Mouse (Mus musculus) spleen, postnatal 10 days (tissue): ENCODE results near the gene Hsd17b13.
"Not testable (repeated sequence)": the region's sequence is repeated elsewhere in the genome, so short reads cannot be mapped to it uniquely, and the experiment has no call there.

Experiments
- DNase-seq, 2 experiments: peaks; one replicate each; pipeline ENCODE4 v3.0.0; 2021 to 2022; ENCODE audit warnings: low spot score in 2 of 2

Hsd17b13 gene

DNA sequence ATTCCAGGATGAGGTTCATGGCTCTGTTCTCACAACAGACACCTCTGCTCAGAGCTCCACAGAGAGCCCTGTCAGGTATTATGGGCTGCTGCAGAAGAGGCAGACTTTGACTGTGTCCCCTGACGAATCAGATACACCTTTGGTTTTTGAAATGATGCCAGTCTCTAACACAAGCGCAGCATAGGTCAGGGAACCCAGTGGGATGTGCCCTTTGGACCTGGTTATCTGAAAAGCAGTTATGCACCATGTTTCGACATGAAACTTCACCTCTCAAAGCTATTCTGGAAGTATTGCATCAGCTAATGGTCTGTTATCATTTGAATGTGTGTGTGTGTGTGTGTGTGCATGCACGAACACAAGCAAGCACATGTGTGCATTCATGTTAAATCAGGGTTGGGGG, at the start of gene Hsd17b13:
Gene Hsd17b13, minus strand, starts transcription at position 114 of the 400 bp plus-strand sequence.
- DNase-seq = no peak

DNA sequence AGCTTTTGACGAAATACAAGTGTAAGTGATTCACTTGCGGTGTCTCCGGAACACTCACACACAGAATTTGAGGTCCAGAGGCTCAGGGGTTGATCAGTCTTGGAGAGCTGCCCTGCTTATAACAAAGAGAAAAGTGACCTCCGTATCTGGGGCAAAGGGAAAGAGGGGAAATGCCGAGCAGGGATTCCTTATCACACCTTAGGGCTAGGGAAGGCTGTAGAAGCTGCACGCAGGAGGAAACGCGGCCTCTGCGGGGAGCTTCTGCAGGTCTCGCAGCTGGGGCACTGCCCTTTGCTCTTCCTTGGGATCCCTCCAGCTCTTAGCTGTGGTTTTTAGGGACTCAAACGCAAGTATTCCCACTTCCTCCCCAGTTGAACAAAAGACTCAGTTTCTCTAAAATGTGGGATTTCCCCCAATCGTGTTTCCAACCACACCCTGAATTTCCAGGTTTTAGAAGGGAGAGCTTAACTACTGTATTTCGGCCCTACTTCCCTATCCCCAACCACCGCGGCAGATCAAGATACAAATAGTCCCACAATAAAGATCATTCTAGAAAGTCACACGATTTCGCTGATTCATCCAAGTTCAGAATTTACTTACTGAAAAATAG, 48.1 kb upstream of the Hsd17b13 start:
- DNase-seq = no peak

DNA sequence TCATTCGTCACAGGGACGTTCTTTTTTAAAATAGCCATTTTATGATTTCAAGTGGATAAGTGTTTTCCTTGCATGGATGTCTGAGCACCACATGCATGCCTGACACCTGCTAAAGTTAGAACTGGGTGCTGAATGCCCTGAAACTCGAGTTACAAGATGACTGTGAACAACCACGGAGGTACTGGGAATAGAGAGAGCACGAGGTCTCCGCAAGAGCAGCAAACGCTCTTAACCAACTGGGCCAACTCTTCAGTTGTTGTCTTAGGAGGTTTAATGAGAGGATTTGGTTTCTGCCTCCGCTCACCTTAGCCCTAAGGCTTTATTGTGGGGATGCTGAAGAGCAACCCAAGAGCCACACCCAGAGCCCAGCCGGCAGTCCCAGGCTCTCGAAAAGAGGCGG, 47.6 kb upstream of the Hsd17b13 start:
- DNase-seq = no peak

DNA sequence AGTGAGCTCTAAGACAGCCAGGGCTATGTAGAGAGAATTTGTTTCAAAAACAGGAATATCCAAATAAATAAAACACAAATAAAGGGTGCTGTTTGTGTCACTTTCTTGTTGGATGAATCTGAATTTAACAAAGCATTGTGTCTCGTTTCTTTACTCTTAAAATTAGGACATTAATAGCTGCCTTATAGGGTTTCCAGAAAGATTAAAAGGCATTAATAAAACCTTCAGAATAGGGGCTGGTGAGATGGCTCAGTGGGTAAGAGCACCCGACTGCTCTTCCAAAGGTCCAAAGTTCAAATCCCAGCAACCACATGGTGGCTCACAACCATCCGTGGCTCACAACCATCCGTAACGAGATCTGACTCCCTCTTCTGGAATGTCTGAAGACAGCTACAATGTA, 47.0 kb upstream of the Hsd17b13 start:
- DNase-seq = not testable (repeated sequence)

DNA sequence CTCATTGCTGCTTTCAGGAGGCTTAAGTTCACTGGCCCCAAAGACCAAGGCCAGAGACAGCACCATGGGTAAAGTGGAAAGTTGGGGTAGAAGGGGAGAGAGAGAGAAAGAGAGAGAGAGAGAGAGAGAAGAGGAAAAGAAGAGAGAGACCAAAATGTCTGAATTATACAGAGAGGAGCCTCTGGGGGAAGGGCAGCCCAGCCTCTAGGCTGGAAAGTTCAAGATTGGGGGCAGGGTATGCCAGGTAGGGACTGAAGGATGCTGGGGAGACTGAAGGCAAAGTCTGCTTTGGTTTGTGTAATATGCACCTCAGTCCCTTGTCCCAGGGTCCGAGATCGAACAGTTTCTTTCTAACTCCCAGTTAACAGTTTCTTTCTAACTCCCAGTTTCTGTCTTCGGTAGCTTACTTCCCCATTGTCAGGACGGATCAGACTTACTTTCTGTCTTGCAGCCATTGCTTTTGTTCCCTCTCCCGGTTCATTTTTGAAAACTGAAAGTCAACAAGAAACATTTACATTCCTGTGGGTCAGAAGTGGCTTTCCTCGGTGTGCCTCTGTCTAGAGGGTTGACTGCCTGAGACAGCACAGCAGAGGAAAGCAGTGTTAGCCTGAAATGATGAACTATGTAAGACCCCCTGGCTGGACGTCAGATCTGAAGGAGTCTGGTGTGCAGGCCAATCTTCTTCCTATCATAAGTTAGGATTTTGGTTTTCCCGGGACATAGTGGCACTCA, 46.2 kb upstream of the Hsd17b13 start:
- no peak for DNase-seq

DNA sequence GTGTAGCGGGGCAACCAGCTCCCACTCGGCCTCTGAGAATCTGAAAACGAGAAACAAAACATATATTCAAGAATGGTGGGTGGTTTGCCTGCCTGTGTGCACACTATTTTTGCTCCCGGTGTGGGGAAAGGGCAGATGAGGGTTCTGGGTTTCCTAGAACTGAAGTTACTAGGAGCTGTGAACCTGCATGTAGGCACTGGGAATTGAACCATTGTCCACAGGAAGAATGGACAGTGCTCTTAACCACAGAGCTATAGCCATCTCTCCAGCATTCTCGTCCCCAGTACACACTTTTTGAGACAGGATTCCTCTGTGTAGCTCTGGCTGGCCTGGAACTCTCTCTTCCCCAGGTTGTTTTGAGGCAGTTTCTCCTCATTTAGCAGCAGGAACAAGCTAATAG, 45.3 kb upstream of the Hsd17b13 start:
- DNase-seq = peak in 1 of 2 experiments; percentile 14

DNA sequence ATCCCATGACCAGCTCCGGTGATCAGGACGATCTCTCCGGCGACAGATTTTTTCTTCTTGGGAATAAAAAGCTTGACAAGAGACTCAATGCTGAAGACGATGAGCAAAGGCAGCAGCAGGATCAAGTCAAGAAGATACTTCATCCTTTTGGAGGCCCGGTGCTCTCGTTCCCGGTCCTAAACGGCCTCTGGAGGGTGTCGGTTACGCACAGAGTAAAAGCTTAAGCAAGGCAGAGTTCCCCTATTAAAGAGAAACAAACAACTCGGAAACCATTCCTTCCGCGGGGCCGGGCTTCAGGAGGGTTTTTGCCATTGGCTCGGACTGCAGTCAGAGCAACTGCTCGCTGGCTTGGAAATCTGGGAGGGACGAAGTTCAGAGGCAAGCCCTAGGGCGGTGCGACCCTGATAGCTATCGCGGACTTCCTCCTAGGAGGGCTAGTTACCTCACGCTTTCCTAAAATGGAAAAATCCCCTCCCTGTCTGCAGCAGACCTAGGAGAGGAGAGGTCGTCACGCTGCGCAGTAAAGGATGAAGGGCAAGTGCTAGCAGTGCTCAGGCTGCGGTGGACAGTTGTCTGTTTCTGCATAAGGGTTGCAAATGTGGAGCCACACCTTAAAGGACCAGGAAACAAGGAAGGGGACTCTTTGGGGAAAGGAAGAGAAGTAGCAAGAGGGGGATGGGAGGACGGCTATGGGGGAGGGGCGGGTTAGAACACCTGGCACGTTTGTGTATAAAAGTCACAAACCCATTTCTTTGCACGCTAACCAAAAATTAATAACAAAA, 44.6 kb upstream of the Hsd17b13 start, which contains the start of gene Hsd17b11:
Gene Hsd17b11, minus strand, starts transcription at position 323 of the 782 bp plus-strand sequence.
- DNase-seq = peak; percentile 34 to 67

DNA sequence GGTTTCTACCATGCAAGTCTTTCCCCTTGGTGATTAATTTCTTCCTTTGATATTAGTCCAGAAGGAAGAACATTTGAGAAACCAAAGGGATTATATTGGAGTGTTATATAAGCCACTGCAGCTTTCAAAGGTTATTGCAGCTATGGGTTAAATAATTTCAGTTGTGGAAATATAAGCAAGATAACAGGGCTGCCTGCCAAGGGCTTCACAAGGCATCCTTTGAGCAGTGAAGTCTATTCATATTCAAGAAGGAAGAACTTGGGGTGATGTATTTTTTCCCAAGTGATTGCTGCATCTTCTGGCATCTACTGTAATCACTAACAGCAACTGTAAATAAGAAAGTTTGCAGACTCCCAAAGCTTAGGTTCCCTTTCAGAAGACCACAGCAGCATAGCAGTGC, 34.2 kb upstream of the Hsd17b13 start:
- no peak for DNase-seq

DNA sequence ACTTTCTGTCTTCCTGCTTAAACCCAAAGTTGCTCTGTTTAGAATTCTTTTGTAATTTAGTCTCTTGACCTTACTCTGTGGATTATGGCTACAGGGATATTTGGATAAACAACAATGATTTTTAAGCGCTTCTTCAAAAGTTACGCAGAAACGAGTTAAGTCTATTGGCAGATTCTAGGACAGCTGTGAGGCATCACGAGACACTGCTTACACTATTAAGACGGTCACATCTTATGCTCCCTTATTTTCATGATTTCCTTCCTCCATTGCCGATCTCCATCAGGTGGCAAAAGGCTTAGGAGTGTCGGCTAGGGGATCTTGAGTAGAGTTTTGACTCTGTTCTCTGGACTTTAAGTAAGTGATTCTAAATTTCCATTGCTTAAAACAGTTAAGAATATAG, 33.1 kb upstream of the Hsd17b13 start:
- DNase-seq = no peak

DNA sequence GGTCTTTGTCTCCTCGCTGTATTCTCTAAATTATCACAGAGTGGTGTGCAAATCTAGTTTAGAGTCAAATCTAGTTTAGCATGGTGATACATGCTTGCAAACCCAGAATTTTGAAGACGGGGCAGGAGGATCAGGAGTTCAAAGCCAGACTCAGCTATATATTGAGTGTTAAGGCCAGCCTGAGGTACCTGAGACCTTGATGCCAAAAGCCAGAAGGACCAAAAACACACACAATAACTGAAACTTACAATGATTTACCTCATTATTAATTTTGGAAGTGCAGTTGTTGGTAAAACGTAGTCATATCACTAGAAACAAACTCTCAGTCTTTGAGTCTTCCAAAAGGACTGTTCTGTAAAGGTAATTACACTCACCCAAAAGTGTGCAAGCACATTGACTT, 32.2 kb upstream of the Hsd17b13 start:
- DNase-seq = no peak

DNA sequence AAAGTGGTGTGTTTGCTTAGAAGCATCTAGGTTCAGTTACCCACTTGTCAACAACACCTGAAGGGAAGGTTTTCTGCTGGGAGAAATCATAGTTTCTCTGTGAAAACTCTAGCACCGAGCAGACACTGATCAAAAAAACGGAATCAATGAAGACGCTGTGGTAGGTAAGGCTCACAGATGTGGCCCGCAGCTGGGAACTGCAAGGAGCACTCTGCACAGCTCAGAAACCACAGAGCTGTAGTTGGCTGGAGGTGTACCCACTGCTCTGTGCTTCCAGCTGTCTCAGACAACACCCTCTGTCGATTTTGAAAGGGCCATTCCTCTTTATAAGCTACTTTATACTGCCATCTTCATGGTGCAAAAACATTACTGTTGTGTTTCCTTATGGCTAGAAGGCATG, 30.6 kb upstream of the Hsd17b13 start:
- DNase-seq = no peak

DNA sequence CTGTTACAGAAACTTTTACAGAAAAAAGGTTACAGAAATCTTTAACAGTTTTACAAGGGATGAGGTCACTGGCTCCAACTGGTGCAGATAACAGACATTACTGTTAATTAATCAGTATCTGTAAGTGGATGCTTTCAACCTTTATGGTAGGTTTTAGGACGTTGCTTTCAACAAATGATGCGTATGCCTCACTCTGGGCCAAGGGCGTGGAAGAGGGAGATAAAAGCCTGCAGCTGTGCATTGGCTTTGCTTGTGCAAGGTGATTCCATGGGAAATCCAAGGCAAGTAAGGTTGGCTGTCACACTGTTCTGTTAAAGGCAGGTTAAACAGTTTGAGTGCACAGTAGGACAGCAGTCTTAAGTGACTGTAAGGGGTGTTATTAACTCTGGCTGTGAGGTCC, 29.6 kb upstream of the Hsd17b13 start:
- DNase-seq = no peak

DNA sequence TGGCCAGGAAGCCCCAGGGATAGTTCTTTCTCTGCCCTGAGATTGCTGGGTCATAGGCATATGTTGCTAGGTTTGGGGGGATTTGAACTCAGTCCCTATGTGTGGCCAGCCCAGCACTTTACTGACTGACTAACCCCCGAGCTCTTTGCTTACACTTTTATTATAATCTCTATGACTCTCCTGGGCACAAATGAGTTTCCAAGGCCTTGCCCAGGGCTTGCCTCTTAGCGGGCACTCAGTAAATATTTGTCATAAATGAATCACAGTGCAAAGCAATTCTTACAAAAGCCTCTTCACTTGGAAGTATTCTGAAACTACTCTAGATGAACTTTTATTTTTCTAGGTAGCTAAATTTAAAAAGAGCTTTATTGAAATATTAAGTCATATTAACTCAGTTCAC, 26.7 kb upstream of the Hsd17b13 start:
- DNase-seq = no peak

DNA sequence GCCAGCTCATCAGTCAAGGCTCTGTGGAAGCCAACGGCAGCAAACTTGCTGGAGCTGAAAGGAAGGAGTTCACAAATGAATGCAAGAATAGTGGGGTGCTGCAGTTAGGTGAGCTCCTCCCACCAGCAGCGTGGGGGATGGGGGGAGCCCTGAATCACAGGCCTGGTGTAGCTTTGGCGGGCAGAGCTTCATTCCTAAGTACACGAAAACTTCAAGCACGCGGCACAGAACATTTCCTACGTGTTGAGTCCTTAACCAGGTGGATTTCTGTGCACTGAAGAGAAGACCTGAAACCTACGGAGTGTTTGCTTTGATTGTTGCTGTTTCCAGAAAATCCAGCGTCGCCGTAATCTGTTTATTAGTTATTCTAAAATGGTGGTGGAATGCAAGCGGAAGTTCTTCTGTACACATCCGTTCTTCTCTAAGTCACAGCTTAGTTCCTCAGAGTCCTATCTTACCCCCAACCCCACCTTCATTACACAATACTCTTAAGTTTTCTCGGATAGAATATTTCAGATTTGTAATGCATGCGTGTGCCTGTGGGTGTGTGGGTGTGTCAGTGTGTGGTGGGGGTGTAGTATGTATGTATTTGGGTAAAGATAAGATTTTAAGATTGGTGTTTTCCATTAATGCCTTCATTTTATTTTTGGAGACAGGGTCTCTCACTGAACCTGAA, 26.2 kb upstream of the Hsd17b13 start:
- DNase-seq = no peak

DNA sequence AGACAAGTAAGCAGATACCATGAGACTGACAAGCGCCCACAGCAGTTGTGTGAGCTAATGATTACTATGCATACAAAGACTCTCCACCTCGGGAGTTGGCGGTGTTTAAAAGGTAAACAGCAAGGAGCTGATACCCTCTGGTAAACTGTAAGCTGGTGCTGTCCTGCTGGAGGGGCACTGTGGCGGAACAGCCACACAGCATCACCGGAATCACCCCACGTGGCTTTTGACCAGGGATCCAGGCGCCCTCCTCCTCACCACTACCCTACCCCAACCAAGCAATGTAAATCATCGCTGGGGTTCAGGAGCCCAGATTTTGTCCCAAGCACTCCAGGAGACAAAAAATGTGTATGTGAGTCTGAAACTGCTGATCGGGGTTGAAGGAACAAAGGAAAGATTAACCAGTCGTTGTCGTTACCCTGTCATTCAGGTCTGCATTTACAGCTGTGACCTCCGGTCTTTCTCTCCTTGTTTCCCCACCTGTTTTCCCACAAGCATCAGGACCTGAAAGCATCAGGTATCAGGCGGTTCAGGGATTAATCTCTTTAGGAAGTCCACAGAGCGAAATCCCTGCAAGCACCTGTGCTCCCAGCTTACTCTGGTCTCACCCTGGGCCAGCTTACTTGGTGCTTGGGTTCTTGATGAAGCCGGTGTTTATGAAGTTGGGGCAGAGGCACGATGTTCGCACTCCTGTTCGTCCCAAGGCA, 25.5 kb upstream of the Hsd17b13 start:
- no peak for DNase-seq

DNA sequence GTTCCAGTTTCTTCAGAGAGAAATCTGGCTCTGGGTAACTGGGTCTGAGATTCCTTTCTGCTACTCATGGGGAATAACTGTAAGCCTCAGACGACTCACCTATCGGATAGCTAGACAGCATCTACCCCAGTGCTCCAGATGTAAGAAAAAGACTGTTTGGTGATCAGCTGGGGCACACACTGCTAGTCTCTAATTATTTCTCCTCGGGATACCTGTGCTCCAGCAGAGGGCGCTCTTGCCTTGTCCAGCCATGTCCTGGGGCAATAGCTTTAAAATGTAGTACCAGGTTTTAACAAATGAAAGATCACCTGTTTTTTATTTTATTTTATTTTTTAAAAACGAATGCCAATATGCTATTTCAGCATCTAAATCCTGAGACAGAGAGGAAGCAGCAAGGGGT, 22.5 kb upstream of the Hsd17b13 start:
- DNase-seq = peak; percentile 68 to 90

DNA sequence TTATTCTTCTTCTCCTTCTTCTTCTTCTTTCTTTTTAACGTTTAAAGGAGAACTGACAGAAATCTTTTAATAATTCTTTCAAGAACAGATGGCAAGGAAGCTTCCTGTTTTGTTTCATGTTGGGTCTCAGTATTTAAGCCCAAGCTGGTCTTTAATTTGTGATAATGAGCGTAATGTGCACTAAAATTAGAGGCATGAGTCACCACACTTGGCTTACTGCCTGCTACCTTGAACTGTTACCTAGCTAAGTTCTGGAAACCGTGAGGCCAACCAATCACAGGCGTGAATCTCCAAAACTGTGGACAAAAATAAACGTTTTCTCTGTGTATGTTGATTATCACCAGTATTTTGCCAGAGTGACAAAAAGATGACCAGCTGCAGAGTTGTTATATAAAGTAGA, 21.5 kb upstream of the Hsd17b13 start:
- DNase-seq = no peak

DNA sequence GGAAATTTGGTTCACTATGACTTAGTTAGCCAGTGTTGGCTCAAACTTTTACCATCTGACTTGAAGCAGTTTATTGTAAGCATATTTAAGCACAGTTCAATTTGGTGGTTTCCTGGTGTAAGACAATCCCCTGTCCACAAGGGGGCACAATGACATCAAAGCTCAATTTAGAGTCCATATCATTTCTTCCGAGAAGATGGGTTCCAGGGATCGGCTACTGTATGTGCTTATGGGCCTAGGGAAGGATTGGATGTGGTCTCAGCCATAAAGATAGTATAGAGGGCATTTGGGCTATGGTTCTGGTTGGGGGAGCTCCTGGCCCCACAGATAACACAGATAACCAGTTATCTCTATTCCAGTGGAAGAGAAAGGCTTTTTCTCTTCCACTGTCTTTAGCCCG, 18.0 kb upstream of the Hsd17b13 start:
- DNase-seq = peak in 1 of 2 experiments; percentile 30

DNA sequence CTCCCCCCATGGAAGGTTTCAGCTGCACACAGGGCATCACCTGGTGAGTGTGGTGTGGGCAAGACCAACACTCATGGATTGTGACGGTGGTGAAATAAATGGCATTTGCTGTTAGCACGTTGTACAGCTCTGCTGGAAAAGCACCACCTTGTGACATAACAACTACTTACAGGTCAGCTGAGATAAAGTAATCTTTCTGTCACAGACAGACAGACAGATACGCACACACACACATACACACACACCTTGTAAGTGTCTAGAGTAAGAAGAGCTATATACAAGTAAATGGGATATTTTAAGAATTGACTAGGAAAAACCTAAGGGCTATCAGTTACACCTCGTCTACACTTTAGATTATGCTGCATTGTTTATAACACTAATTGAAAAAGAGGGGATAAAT, 17.5 kb upstream of the Hsd17b13 start:
- DNase-seq = no peak

DNA sequence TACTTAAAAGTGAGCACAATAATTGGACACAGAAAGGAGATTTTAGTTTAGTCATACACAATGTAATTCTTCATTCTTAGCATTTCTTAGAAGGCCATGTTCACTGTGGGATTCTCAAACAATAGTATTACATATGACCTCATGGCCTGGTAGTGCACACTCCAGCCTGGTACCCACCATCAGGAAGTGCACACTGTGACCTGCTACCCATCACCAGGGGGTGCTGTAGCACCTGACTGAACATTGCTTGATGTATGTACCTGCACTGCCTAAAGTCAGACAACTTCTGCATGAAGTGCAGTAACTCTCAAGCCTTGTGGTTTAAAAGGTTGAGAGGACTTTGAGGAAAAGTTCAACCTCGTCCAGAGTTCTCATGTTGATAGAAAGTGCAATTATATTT, 16.4 kb upstream of the Hsd17b13 start:
- DNase-seq = peak in 1 of 2 experiments; percentile 38

DNA sequence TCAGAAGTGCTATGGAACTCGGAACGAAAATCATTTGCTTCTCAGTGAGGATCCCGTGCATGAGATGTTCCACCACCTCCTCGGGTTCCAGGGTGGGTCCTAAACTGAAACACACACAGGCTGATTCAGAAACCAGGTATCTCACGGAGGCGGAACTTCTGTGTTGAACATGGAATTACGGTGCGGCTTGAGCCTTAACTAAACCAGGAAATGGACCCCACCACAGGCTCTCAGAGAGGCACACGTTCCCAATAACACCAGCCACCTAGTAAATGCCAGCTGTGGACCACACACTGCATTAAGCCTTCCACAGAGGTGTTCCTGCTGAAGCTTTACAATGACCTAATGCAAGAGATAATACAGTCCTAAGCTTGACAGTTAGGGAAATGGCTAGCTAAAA, 15.6 kb upstream of the Hsd17b13 start:
- no peak for DNase-seq
